In genomic region chr10:95894856-95895386, GRCm38 (mm10) we compare ENCODE assay signal across 8 mouse cellular contexts. TPM values are rescaled to one million over a fixed set of nuclear protein-coding genes. Genes with fewer than 3 reads are reported as not detected.
DNase-seq lines count a peak whose midpoint lies in the region; ATAC-seq and TF ChIP-seq lines count a peak whose summit lies in the region.

No protein-coding gene starts in this region.

- H3K9ac ChIP-seq in embryonic facial prominence, embryonic 14.5 days (ENCODE audit: low read depth, low read length) = peak overlapping the region; percentile 48
- no peak overlapping the region for H3K9ac ChIP-seq in heart, embryonic 12.5 days
- H3K9ac ChIP-seq in kidney, embryonic 16.5 days (replicated peaks; ENCODE audit: low read length) = peak overlapping the region; percentile 63; the same call in 1 of the 2 replicates
- H3K9ac ChIP-seq in limb, embryonic 15.5 days = no peak overlapping the region
- peak overlapping the region; percentile 9; the same call in 1 of the 2 replicates for H3K9ac ChIP-seq in midbrain, embryonic 15.5 days

- peak; percentile 74 for DNase-seq in CD4-positive helper T cell, adult 2 months (ENCODE audit: low read depth, low spot score)
- peak; percentile 81 for DNase-seq in embryonic facial prominence, embryonic 14.5 days (ENCODE audit: low spot score)
- peak; percentile 19 to 42 for DNase-seq in spleen, postnatal 36 days (ENCODE audit: low spot score in 2 of 2)

- H3K4me1 ChIP-seq in bone marrow, adult 2 months (ENCODE audit: control insufficient read depth, insufficient read depth, low read length) = no peaks in the 10 kb centered on the region
- no peaks in the 10 kb centered on the region for H3K4me1 ChIP-seq in embryonic facial prominence, embryonic 14.5 days (ENCODE audit: control insufficient read depth, insufficient read depth, low read length)
- 0 out of 2 replicates have a peak, but pooled peaks cover 3% of the 10 kb centered on the region for H3K4me1 ChIP-seq in heart, embryonic 12.5 days (replicated peaks)
- 0 out of 2 replicates have a peak, but pooled peaks cover 5% of the 10 kb centered on the region for H3K4me1 ChIP-seq in kidney, embryonic 16.5 days (ENCODE audit: insufficient read depth, low read length)
- H3K4me1 ChIP-seq in limb, embryonic 15.5 days = 0 out of 2 replicates have a peak, but pooled peaks cover 5% of the 10 kb centered on the region
- H3K4me1 ChIP-seq in midbrain, embryonic 15.5 days = peaks cover 3% of the 10 kb centered on the region; the same call in 1 of the 2 replicates

- H3K4me2 ChIP-seq in embryonic facial prominence, embryonic 14.5 days (ENCODE audit: low read depth, low read length) = peak overlapping the region; percentile 56
- peak overlapping the region; percentile 70 for H3K4me2 ChIP-seq in heart, embryonic 12.5 days
- peak overlapping the region; percentile 63 for H3K4me2 ChIP-seq in kidney, embryonic 16.5 days (replicated peaks; ENCODE audit: low read depth, low read length)
- peak overlapping the region; percentile 50 for H3K4me2 ChIP-seq in limb, embryonic 15.5 days
- H3K4me2 ChIP-seq in midbrain, embryonic 15.5 days = peak overlapping the region; percentile 53

- WGBS in bone marrow, adult 2 months = 35% methylated on average over 10 of the region's 10 CpGs
- 42% methylated on average over 10 of the region's 10 CpGs for WGBS in embryonic facial prominence, embryonic 14.5 days
- 37% methylated on average over 10 of the region's 10 CpGs for WGBS in heart, embryonic 12.5 days
- WGBS in kidney, embryonic 16.5 days = 40% methylated on average over 10 of the region's 10 CpGs
- WGBS in limb, embryonic 15.5 days = 40% methylated on average over 10 of the region's 10 CpGs
- WGBS in midbrain, embryonic 15.5 days = 38% methylated on average over 10 of the region's 10 CpGs

- no peaks in the 10 kb centered on the region for H3K27me3 ChIP-seq in embryonic facial prominence, embryonic 14.5 days (replicated peaks; ENCODE audit: control insufficient read depth, insufficient read depth, low read length)
- no peaks in the 10 kb centered on the region for H3K27me3 ChIP-seq in heart, embryonic 12.5 days (replicated peaks)
- H3K27me3 ChIP-seq in kidney, embryonic 16.5 days (ENCODE audit: insufficient read depth, low read length) = no peaks in the 10 kb centered on the region
- no peaks in the 10 kb centered on the region for H3K27me3 ChIP-seq in limb, embryonic 15.5 days
- H3K27me3 ChIP-seq in midbrain, embryonic 15.5 days (replicated peaks) = no peaks in the 10 kb centered on the region

- no peak overlapping the region for H3K4me3 ChIP-seq in bone marrow, adult 2 months (replicated peaks; ENCODE audit: control insufficient read depth, low read depth, low read length)
- peak overlapping the region; percentile 33 for H3K4me3 ChIP-seq in embryonic facial prominence, embryonic 14.5 days (ENCODE audit: low read depth, low read length)
- H3K4me3 ChIP-seq in heart, embryonic 12.5 days = peak overlapping the region; percentile 42
- H3K4me3 ChIP-seq in kidney, embryonic 16.5 days (ENCODE audit: low read length) = peak overlapping the region; percentile 41
- peak overlapping the region; percentile 32 for H3K4me3 ChIP-seq in limb, embryonic 15.5 days
- H3K4me3 ChIP-seq in midbrain, embryonic 15.5 days = peak overlapping the region; percentile 29

- no peak overlapping the region for H3K27ac ChIP-seq in bone marrow, adult 2 months (ENCODE audit: control insufficient read depth, insufficient read depth, low read depth, low read length, poor library complexity)
- H3K27ac ChIP-seq in embryonic facial prominence, embryonic 14.5 days (replicated peaks; ENCODE audit: low read depth, low read length) = no peak overlapping the region
- H3K27ac ChIP-seq in heart, embryonic 12.5 days (ENCODE audit: poor library complexity, severe bottlenecking) = no peak overlapping the region
- no peak overlapping the region for H3K27ac ChIP-seq in kidney, embryonic 16.5 days (ENCODE audit: low read length)
- H3K27ac ChIP-seq in limb, embryonic 15.5 days = no peak overlapping the region
- H3K27ac ChIP-seq in midbrain, embryonic 15.5 days = no peak overlapping the region

- ATAC-seq in embryonic facial prominence, embryonic 14.5 days (ENCODE audit: low read depth) = peak; percentile 88
- peak; percentile 66 for ATAC-seq in heart, embryonic 12.5 days (ENCODE audit: insufficient number of reproducible peaks, low FRiP score)
- ATAC-seq in kidney, embryonic 16.5 days (ENCODE audit: low FRiP score, low TSS enrichment) = no peak; the same call in 1 of the 2 replicates
- ATAC-seq in limb, embryonic 15.5 days (ENCODE audit: insufficient number of reproducible peaks, low FRiP score, low TSS enrichment, low read depth) = no peak
- peak; percentile 89 for ATAC-seq in midbrain, embryonic 15.5 days (replicated peaks)

- no peak for TF ChIP-seq POLR2A in bone marrow, adult 2 months (IDR thresholded peaks at IDR 0.05; ENCODE audit: borderline replicate concordance, control insufficient read depth, low read depth, low read length)

- TF ChIP-seq CTCF in bone marrow, adult 2 months (IDR thresholded peaks at IDR 0.05; ENCODE audit: control insufficient read depth, insufficient read depth, low read length) = peak; percentile 74

- no peaks in the 10 kb centered on the region for H3K36me3 ChIP-seq in embryonic facial prominence, embryonic 14.5 days (ENCODE audit: control insufficient read depth, insufficient read depth, low read length)
- no peaks in the 10 kb centered on the region for H3K36me3 ChIP-seq in heart, embryonic 12.5 days
- no peaks in the 10 kb centered on the region for H3K36me3 ChIP-seq in kidney, embryonic 16.5 days (ENCODE audit: insufficient read depth, low read length)
- no peaks in the 10 kb centered on the region for H3K36me3 ChIP-seq in limb, embryonic 15.5 days
- no peaks in the 10 kb centered on the region for H3K36me3 ChIP-seq in midbrain, embryonic 15.5 days (replicated peaks)

- H3K9me3 ChIP-seq in embryonic facial prominence, embryonic 14.5 days (ENCODE audit: control insufficient read depth, low read length) = no peaks in the 10 kb centered on the region
- H3K9me3 ChIP-seq in heart, embryonic 12.5 days (replicated peaks) = no peaks in the 10 kb centered on the region
- H3K9me3 ChIP-seq in kidney, embryonic 16.5 days (ENCODE audit: low read length) = no peaks in the 10 kb centered on the region
- no peaks in the 10 kb centered on the region for H3K9me3 ChIP-seq in limb, embryonic 15.5 days
- H3K9me3 ChIP-seq in midbrain, embryonic 15.5 days = no peaks in the 10 kb centered on the region

RNA-seq across cellular contexts. Expression of gene Eea1, which starts 45.5 kb away (rescaled TPM):
- polyA plus RNA-seq in bone marrow, adult 2 months (2011; ENCODE audit: insufficient read depth, insufficient read length, low replicate concordance, missing spikeins) = 13.3 and 22.8 TPM in 2 replicates
- polyA plus RNA-seq in embryonic facial prominence, embryonic 14.5 days (2014; fragmentation: Nextera tagmentation; extraction: Ambion mirVana) = 23.1 and 24.0 TPM in 2 replicates
- 22.1 and 23.8 TPM in 2 replicates for polyA plus RNA-seq in heart, embryonic 12.5 days (2016; fragmentation: Nextera tagmentation; extraction: Ambion mirVana)
- 14.4 and 15.8 TPM in 2 replicates for polyA plus RNA-seq in kidney, embryonic 16.5 days (2015; fragmentation: Nextera tagmentation; extraction: Ambion mirVana)
- polyA plus RNA-seq in limb, embryonic 15.5 days (2015; fragmentation: Nextera tagmentation; extraction: Ambion mirVana) = 20.7 and 24.4 TPM in 2 replicates
- polyA plus RNA-seq in midbrain, embryonic 15.5 days (2015; fragmentation: Nextera tagmentation; extraction: Ambion mirVana) = 21.1 and 22.7 TPM in 2 replicates

RNA-seq across cellular contexts. Expression of gene Gm33543, which starts 52.2 kb away (rescaled TPM):
- polyA plus RNA-seq in bone marrow, adult 2 months (2011; ENCODE audit: insufficient read depth, insufficient read length, low replicate concordance, missing spikeins) = not detected in 2 replicates
- polyA plus RNA-seq in embryonic facial prominence, embryonic 14.5 days (2014; fragmentation: Nextera tagmentation; extraction: Ambion mirVana) = not detected in 2 replicates
- polyA plus RNA-seq in heart, embryonic 12.5 days (2016; fragmentation: Nextera tagmentation; extraction: Ambion mirVana) = not detected in 2 replicates
- 0.19 and 0.28 TPM in 2 replicates for polyA plus RNA-seq in kidney, embryonic 16.5 days (2015; fragmentation: Nextera tagmentation; extraction: Ambion mirVana)
- not detected in 2 replicates for polyA plus RNA-seq in limb, embryonic 15.5 days (2015; fragmentation: Nextera tagmentation; extraction: Ambion mirVana)
- not detected in 2 replicates for polyA plus RNA-seq in midbrain, embryonic 15.5 days (2015; fragmentation: Nextera tagmentation; extraction: Ambion mirVana)

Comparison
In these comparisons a context has a peak if more than half of its experiments do, and no peak if none do; other contexts are left out.
1. DNase-seq: peak in every context shown above with its lines; median percentile 81 in embryonic facial prominence, embryonic 14.5 days; 74 in CD4-positive helper T cell, adult 2 months; 30 in spleen, postnatal 36 days.
2. ATAC-seq: peak in embryonic facial prominence, embryonic 14.5 days (single experiment), heart, embryonic 12.5 days (single experiment) and midbrain, embryonic 15.5 days (single experiment); none in kidney, embryonic 16.5 days (single experiment) and limb, embryonic 15.5 days (single experiment).
3. H3K9ac ChIP-seq: peak in embryonic facial prominence, embryonic 14.5 days (single experiment), kidney, embryonic 16.5 days (single experiment) and midbrain, embryonic 15.5 days (single experiment); none in heart, embryonic 12.5 days (single experiment) and limb, embryonic 15.5 days (single experiment).
4. Peak in every context shown above with its lines, with median percentiles within 50 percentile points of each other: H3K4me2 ChIP-seq.